Mouse (Mus musculus) bone marrow macrophage, adult 2 months (primary cell): ENCODE results near the gene Ano1.

ENCODE experiments used
- CTCF ChIP-seq: IDR thresholded peaks from 2 replicates; pipeline ENCODE4 v1.5.1; 2012; ENCODE audit warnings: low read depth, mild to moderate bottlenecking, low read length, moderate library complexity
- POLR2A ChIP-seq: IDR thresholded peaks from 2 replicates; pipeline ENCODE4 v1.6.1; 2012; ENCODE audit warnings: mild to moderate bottlenecking, low read depth, low read length, borderline replicate concordance

DNA sequence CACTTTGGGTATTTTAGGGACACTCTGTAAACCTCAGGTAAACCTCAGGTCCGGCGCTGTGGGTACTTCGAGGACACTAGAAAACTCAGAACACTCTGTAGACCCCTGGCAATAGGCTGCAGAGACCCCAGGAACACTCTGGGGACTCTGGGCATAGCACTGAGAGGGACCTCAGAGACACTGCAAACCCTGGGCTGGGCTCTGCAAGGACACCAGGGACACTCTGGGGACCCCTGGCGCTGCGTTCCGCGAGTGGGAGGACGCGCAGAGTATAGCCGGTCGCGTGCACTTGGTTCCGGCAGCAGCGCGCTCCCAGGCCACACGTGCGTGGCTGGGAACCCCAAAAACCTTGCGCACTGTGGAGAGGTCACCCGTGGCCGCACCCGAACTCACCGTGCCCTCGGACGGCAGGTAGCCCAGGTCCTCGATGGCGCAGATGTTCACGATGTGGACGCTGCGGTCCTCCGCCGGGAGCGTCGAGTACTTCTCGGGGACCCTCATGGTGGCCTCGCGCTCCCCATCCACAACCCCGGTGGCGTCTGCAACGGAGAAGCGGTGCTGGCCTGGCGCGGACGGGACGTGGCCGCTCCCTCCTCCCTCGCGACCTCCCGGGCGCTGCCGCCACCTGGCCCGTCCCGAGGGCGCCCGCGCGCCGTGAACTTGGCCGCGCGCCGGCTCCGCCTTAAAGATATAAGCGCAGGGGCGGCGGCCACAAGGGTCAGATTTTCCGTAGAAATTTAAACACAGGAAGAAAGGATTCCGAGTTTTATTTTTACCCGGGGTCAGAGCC, 73.3 kb downstream of the Ano1 start:
- no peak for TF ChIP-seq POLR2A
- TF ChIP-seq CTCF = no peak
